Mouse (Mus musculus) neural tube, embryonic 15.5 days (tissue): ENCODE data around the gene Traip. TPM values are rescaled to one million over a fixed set of nuclear protein-coding genes. Genes with fewer than 3 reads are reported as not detected.

Experiments used
- ATAC-seq: fragments of 200-750 bp; cut with Nextera tagmentation; 2 replicates; pipeline ENCODE4 v1.8.0; 2017; ENCODE audit warnings: mild to moderate bottlenecking, moderate TSS enrichment, moderate library complexity; ENCODE audit not compliant: low FRiP score
- H3K27ac ChIP-seq: fragments of 300-500 bp; sonication (generic); replicated peaks from 2 replicates; pipeline ENCODE4 v1.5.1; 2015; ENCODE audit warnings: mild to moderate bottlenecking, inconsistent platforms
- H3K27me3 ChIP-seq: fragments of 300-500 bp; sonication (generic); replicated peaks from 2 replicates; pipeline ENCODE4 v1.6.1; 2015; ENCODE audit warnings: inconsistent platforms
- H3K36me3 ChIP-seq: fragments of 300-500 bp; sonication (generic); 2 replicates; pipeline ENCODE4 v1.6.1; 2015; ENCODE audit warnings: inconsistent platforms
- H3K4me1 ChIP-seq: fragments of 300-500 bp; sonication (generic); 2 replicates; pipeline ENCODE4 v1.6.1; 2015; ENCODE audit warnings: inconsistent platforms
- H3K4me2 ChIP-seq: fragments of 300-500 bp; sonication (generic); 2 replicates; pipeline ENCODE4 v1.6.1; 2015; ENCODE audit warnings: inconsistent platforms, mild to moderate bottlenecking, moderate library complexity
- H3K4me3 ChIP-seq: fragments of 300-500 bp; sonication (generic); replicated peaks from 2 replicates; pipeline ENCODE4 v1.5.1; 2015; ENCODE audit warnings: mild to moderate bottlenecking, inconsistent platforms
- H3K9ac ChIP-seq: fragments of 300-500 bp; sonication (generic); replicated peaks from 2 replicates; pipeline ENCODE4 v1.6.1; 2015; ENCODE audit warnings: mild to moderate bottlenecking, inconsistent platforms
- H3K9me3 ChIP-seq: fragments of 300-500 bp; sonication (generic); replicated peaks from 2 replicates; pipeline ENCODE4 v1.6.1; 2016; ENCODE audit warnings: inconsistent platforms
- WGBS: fragments of 180-500 bp; shearing (Covaris S2); methylation state at CpG from one replicate; pipeline ENCODE4 v1.1.7; 2015; ENCODE audit warnings: mixed read lengths; 5-methylcytosine and 5-hydroxymethylcytosine counted together
- polyA plus RNA-seq: library from polyadenylated mRNA; unstranded; fragments of >200 nt; fragmentation: Nextera tagmentation; extraction: Ambion mirVana; gene quantifications from 2 replicates; pipeline ENCODE4 v1.2.1, GENCODE M21; 2015

The Traip gene
- polyA plus RNA-seq, 1 experiment from 2014 or later: 6.1 TPM

GRCm38 (mm10) chr9:108017127-108017526 is 67.2 kb downstream of the Traip start:
- no peak overlapping the region for H3K27ac ChIP-seq
- 72% methylated on average over 3 of the region's 3 CpGs for WGBS
- no peak for ATAC-seq
- H3K4me2 ChIP-seq: no peak overlapping the region
- H3K9me3 ChIP-seq: no peaks in the 10 kb centered on the region
- no peak overlapping the region for H3K9ac ChIP-seq
- no peaks in the 10 kb centered on the region for H3K27me3 ChIP-seq
- H3K4me3 ChIP-seq: no peak overlapping the region
- H3K4me1 ChIP-seq: peaks cover 3% of the 10 kb centered on the region; the same call in 1 of the 2 replicates
- H3K36me3 ChIP-seq: 0 out of 2 replicates have a peak, but pooled peaks cover 4% of the 10 kb centered on the region

- Histone ChIP-seq H3K4me2 (no peak overlapping the region), H3K27ac (no peak overlapping the region), H3K4me3 (no peak overlapping the region), H3K36me3 (peaks cover 24% of the 10 kb centered on the region), H3K27me3 (no peaks in the 10 kb centered on the region), H3K4me1 (peaks cover 3% of the 10 kb centered on the region; the same call in 1 of the 2 replicates), H3K9me3 (no peaks in the 10 kb centered on the region), H3K9ac (no peak overlapping the region)
- ATAC-seq: no peak
- WGBS: 98% methylated on average over 1 of the region's 1 CpGs
These were observed 70.8 kb downstream of the Traip start for GRCm38 (mm10) chr9:108020741-108021140.

Other genes starting within 250 kb of the Traip start
- gene Sema3f, start 239.7 kb upstream of the Traip start, polyA plus RNA-seq: 10.2 and 12.5 TPM in 2 replicates
- 229 and 230 TPM in 2 replicates for gene Rbm5, start 179.1 kb upstream of the Traip start, polyA plus RNA-seq
- gene Rbm6, start 76.9 kb upstream of the Traip start, polyA plus RNA-seq: 85.4 and 86.3 TPM in 2 replicates
- gene Mon1a, start 62.0 kb upstream of the Traip start, polyA plus RNA-seq: 23.0 and 23.3 TPM in 2 replicates
- 3.4 and 4.3 TPM in 2 replicates for gene Mst1r, start 43.3 kb upstream of the Traip start, polyA plus RNA-seq
- not detected in 2 replicates for gene Actl11, start 21.7 kb upstream of the Traip start, polyA plus RNA-seq
- 43.3 and 49.1 TPM in 2 replicates for gene Camkv, start 14.5 kb upstream of the Traip start, polyA plus RNA-seq
- gene Uba7, start 25.4 kb downstream of the Traip start, polyA plus RNA-seq: 5.6 and 23.0 TPM in 2 replicates
- gene Gm20661, start 32.9 kb downstream of the Traip start, polyA plus RNA-seq: 1.2 and 3.1 TPM in 2 replicates
- gene Inka1, start 35.7 kb downstream of the Traip start, polyA plus RNA-seq: 21.0 and 30.4 TPM in 2 replicates
- 1.5 and 3.5 TPM in 2 replicates for gene Cdhr4, start 42.4 kb downstream of the Traip start, polyA plus RNA-seq
- 0.59 and 1.1 TPM in 2 replicates for gene Gm20662, start 46.2 kb downstream of the Traip start, polyA plus RNA-seq
- 88.6 and 99.1 TPM in 2 replicates for gene Ip6k1, start 52.4 kb downstream of the Traip start, polyA plus RNA-seq
- 22.0 and 28.9 TPM in 2 replicates for gene Gmppb, start 99.1 kb downstream of the Traip start, polyA plus RNA-seq
- gene Amigo3, start 103.0 kb downstream of the Traip start, polyA plus RNA-seq: 2.2 and 2.8 TPM in 2 replicates
- 0.50 TPM in 1 of 2 replicates, not detected in the other for gene Mst1, start 130.3 kb downstream of the Traip start, polyA plus RNA-seq
- 44.3 and 51.6 TPM in 2 replicates for gene Rnf123, start 133.2 kb downstream of the Traip start, polyA plus RNA-seq
- gene Apeh, start 144.5 kb downstream of the Traip start, polyA plus RNA-seq: 52.3 and 53.5 TPM in 2 replicates
- gene Bsn, start 240.2 kb downstream of the Traip start, polyA plus RNA-seq: 8.8 and 9.7 TPM in 2 replicates